Mouse (Mus musculus) spleen, adult 2 months (tissue): ENCODE results near the gene Prss50.

Experiments
- CTCF ChIP-seq: fragments of 200-500 bp; IDR thresholded peaks from 2 replicates; pipeline ENCODE4 v1.5.1; 2011; ENCODE audit warnings: mild to moderate bottlenecking, inconsistent platforms; ENCODE audit not compliant: insufficient read depth, insufficient read length, insufficient replicate concordance; ENCODE audit errors: extremely low read depth
- POLR2A ChIP-seq: fragments of 200-500 bp; IDR thresholded peaks from 2 replicates; pipeline ENCODE4 v1.6.1; 2011; ENCODE audit warnings: low read depth, low read length, inconsistent platforms

- TF ChIP-seq CTCF = no peak
- no peak for TF ChIP-seq POLR2A
Observed at GRCm38 (mm10) chr9:110899451-110900008, 41.8 kb downstream of the Prss50 start.
